Mouse (Mus musculus) adrenal gland, adult 10 weeks (tissue): ENCODE measurements around the gene Gm11562. TPM values are rescaled to one million over a fixed set of nuclear protein-coding genes. Genes with fewer than 3 reads are reported as not detected.

Experiments used
- polyA plus RNA-seq: library from polyadenylated mRNA; stranded (reverse); fragments of 350-450 nt; fragmentation: Illumina TruSeq; extraction: RNeasy Lipid Tissue Mini Kit (QIAGEN cat#74804); gene quantifications from one replicate; pipeline ENCODE4 v1.2.3, GENCODE M21; 2014; ENCODE audit warnings: low read depth, low replicate concordance

The Gm11562 gene
- polyA plus RNA-seq: not detected

DNA sequence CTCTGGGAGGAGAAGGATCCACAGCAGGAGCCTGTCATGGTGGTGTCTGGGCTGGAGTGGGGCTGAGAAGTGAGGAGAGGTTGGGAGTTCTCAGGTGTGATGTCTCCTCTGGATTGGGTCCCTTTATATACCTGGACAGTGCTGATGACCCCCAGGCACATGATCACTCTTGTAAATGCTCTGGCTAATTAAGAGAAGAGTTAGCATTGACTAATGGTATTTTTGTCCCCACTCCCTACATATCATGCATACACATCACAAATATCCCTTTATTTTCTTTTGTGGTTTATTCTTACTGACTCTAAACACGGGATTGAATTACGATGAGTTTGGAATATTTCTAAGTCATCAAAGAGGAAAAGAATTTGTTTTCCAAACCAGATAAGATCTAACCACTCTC is at the start of gene Gm11562:
TSS of gene Gm11562 (minus strand) at position 101 of the 400 bp plus-strand sequence.

DNA sequence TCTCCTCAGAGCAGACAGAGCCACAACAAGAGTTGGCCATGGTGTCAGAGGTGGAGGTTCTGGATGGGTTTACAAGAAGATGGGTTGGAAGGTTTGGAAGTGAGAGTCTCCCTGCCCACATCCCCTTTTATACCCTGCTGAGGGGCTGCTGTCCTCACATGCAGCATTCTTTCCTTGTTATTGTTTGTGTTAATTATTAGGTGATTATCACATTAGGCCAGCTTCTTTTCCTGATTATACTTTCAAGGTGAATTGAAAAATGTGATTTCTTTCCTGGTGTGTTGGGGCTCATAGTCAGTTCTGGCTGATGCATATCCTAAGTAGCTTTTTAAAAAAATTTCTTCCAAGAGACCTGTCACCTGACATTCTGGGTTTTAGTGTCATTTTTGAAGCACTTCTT is 45.6 kb upstream of the Gm11562 start, which contains the start of gene Krtap4-6:
TSS of gene Krtap4-6 (minus strand) at position 101 of the 400 bp plus-strand sequence.

DNA sequence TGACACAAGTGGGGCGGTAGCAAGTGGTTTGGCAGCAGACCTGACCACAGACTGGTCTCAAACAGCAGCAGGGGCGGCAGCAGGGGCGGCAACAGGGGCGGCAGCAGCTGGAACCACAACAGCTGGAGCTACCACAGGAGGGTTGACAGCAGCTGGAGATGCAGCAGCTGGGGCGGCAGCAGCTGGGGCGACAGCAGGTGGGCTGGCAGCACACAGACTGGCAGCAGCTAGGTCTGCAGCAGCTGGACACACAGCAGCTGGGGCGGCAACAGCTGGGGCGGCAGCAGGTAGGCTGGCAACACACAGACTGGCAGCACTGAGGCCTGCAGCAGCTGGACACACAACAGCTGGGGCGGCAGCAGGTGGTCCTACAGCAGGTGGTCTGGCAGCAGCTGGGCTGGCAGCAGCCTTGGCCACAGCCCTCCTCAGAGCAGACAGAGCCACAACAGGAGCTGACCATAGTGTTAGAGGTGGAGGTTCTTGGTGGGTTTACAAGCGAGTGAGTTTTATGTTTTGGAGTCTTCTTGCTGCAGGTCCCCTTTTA is 38.3 kb upstream of the Gm11562 start, which contains the start of gene Gm11563:
TSS of gene Gm11563 (minus strand) at position 494 of the 544 bp plus-strand sequence.

GRCm38 (mm10) chr11:99650136-99650535 is 29.9 kb upstream of the Gm11562 start, which contains the start of gene Gm11555:
Gm11555 (minus strand) TSS chr11:99650236.

GRCm38 (mm10) chr11:99643635-99644139 is 23.5 kb upstream of the Gm11562 start, which contains the start of gene Krtap4-7:
Krtap4-7 (minus strand) TSS chr11:99644089.

GRCm38 (mm10) chr11:99634653-99635134 is 14.5 kb upstream of the Gm11562 start, which contains the start of gene Krtap4-2:
Krtap4-2 (minus strand) TSS chr11:99635084.

DNA sequence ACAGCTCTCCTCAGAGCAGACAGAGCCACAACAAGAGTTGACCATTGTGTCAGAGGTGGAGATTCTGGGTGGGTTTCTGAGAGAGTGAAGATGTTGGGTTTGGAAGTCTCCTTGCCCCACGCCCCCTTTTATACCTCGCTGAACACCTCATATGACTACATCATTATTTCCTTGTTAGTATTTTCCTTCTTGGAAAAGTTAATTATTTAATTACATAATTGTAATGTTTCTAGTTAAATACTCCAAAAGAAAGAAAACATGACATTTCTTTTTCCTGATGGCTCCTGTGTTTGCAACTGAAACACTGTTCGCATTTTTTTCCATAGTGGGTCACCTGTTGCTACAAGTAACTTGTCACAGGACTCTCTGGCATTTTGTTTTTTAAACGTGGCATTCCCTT is 7.9 kb upstream of the Gm11562 start, which contains the start of gene Krtap4-1:
TSS of gene Krtap4-1 (minus strand) at position 101 of the 400 bp plus-strand sequence.

DNA sequence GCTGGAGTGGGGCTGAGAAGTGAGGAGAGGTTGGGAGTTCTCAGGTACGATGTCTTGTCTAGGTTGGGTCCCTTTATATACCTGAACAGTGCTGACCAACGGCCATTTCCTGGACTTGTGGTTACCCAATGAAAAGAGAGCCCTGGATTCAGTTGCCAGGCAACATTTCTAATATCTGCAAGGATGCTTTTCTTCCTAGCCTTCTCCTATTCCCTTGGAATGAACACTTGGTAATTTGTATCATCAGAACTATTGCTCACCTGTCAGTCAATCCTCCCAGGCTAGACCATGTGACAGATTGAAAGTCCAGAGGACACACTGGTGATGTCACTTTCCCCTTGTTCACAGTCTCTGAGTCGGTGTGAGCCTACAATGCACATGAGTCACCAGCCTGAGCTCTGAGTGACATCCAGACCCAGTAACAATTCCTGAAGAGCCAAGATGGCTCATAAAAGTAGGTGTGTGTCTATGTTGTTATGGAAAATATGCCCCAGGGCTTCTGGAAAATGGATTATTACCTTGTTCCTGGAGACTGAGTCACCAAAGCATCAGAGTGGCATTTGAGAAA is 5.4 kb downstream of the Gm11562 start, which contains the start of gene Krtap2-4:
TSS of gene Krtap2-4 (minus strand) at position 51 of the 568 bp plus-strand sequence.

DNA sequence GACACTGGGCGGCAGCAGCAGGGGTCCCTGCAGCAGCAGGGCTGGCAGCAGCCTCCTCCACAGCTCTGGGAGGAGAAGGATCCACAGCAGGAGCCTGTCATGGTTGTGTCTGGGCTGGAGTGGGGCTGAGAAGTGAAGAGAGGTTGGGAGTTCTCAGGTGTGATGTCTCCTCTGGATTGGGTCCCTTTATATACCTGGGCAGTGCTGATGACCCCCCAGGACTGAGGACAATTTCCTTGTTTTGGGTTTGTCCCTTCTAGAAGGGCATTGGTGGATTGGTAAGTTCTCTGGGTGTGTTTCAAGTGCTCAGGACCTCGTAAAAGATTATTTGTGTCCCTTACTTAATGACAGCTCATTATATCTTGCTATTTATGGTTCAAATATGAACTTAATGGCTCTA is 10.1 kb downstream of the Gm11562 start, which contains the start of gene Gm11937:
TSS of gene Gm11937 (minus strand) at position 101 of the 400 bp plus-strand sequence.

GRCm38 (mm10) chr11:99603208-99603607 is 17.0 kb downstream of the Gm11562 start, which contains the start of gene Gm11938:
Gm11938 (minus strand) TSS chr11:99603308.

GRCm38 (mm10) chr11:99597742-99598141 is 22.5 kb downstream of the Gm11562 start, which contains the start of gene Krtap9-3:
Krtap9-3 (minus strand) TSS chr11:99598105.

DNA sequence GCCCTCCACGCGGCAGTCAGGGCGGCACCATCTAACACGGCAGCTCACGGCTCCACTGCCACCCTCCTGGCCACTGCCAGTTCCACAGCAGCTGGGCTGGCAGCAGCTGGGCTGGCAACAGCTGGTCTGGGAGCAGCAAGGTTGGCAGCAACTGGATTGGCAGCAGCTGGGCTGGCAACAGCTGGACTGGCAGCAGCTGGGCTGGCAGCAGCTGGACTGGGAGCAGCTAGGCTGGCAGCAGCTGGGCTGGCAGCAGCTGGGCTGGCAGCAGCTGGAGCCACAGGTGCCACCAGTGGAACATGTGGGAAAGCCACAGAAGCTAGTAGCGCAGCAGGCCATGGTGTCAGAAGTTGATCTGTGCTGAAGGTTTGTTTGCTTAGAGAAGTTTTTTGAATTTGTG is 29.3 kb downstream of the Gm11562 start, which contains the start of gene Krtap1-3:
TSS of gene Krtap1-3 (minus strand) at position 359 of the 400 bp plus-strand sequence.

DNA sequence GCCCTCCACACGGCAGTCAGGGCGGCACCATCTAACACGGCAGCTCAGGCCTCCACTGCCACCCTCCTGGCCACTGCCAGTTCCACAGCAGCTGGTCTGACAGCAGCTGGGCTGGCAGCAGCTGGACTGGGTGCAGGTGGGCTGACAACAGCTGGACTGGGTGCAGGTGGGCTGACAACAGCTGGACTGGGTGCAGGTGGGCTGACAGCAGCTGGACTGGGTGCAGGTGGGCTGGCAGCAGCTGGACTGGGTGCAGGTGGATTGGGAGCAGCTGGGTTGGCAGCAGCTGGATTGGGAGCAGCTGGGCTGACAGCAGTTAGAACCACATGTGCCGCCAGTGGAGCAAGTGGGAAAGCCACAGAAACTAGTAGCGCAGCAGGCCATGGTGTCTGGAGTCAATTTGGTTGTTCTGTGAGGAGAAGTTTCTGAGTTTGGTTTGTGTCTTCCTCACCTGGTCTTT is 37.0 kb downstream of the Gm11562 start, which contains the start of gene Krtap1-4:
TSS of gene Krtap1-4 (minus strand) at position 410 of the 460 bp plus-strand sequence.

GRCm38 (mm10) chr11:99580636-99581035 is 39.6 kb downstream of the Gm11562 start, which contains the start of gene Krtap1-5:
Krtap1-5 (minus strand) TSS chr11:99581016.

Other genes with a start within 250 kb of the Gm11562 start
- not detected for gene Krt28, start 245.5 kb downstream of the Gm11562 start, polyA plus RNA-seq
- gene Krt10, start 231.1 kb downstream of the Gm11562 start, polyA plus RNA-seq: 14.8 TPM
- gene Krt12, start 198.2 kb downstream of the Gm11562 start, polyA plus RNA-seq: not detected
- gene Krt20, start 182.3 kb downstream of the Gm11562 start, polyA plus RNA-seq: not detected
- gene Krt23, start 127.3 kb downstream of the Gm11562 start, polyA plus RNA-seq: not detected
- not detected for gene Krt39, start 99.1 kb downstream of the Gm11562 start, polyA plus RNA-seq
- not detected for gene Krt40, start 77.3 kb downstream of the Gm11562 start, polyA plus RNA-seq
- gene Krtap3-3, start 69.6 kb downstream of the Gm11562 start, polyA plus RNA-seq: not detected
- gene Krtap3-2, start 63.6 kb downstream of the Gm11562 start, polyA plus RNA-seq: not detected
- not detected for gene Gm11939, start 61.0 kb downstream of the Gm11562 start, polyA plus RNA-seq
- gene Krtap3-1, start 53.8 kb downstream of the Gm11562 start, polyA plus RNA-seq: not detected
- gene Krtap1-5, start 39.4 kb downstream of the Gm11562 start, polyA plus RNA-seq: not detected
- not detected for gene Krtap1-4, start 36.8 kb downstream of the Gm11562 start, polyA plus RNA-seq
- gene Krtap1-3, start 29.1 kb downstream of the Gm11562 start, polyA plus RNA-seq: not detected
- gene Krtap9-3, start 22.3 kb downstream of the Gm11562 start, polyA plus RNA-seq: not detected
- not detected for gene Gm11938, start 17.1 kb downstream of the Gm11562 start, polyA plus RNA-seq
- gene Gm11937, start 10.2 kb downstream of the Gm11562 start, polyA plus RNA-seq: not detected
- gene Krtap2-4, start 5.6 kb downstream of the Gm11562 start, polyA plus RNA-seq: not detected
- not detected for gene Krtap4-1, start 7.8 kb upstream of the Gm11562 start, polyA plus RNA-seq
- gene Krtap4-2, start 14.6 kb upstream of the Gm11562 start, polyA plus RNA-seq: not detected
- gene Krtap4-7, start 23.7 kb upstream of the Gm11562 start, polyA plus RNA-seq: not detected
- not detected for gene Gm11555, start 29.8 kb upstream of the Gm11562 start, polyA plus RNA-seq
- not detected for gene Gm11563, start 38.5 kb upstream of the Gm11562 start, polyA plus RNA-seq
- gene Krtap4-6, start 45.5 kb upstream of the Gm11562 start, polyA plus RNA-seq: not detected
- gene Gm14190, start 70.3 kb upstream of the Gm11562 start, polyA plus RNA-seq: not detected
- gene Gm14180, start 113.9 kb upstream of the Gm11562 start, polyA plus RNA-seq: not detected
- gene Gm11595, start 152.5 kb upstream of the Gm11562 start, polyA plus RNA-seq: not detected
- gene Krtap4-8, start 160.3 kb upstream of the Gm11562 start, polyA plus RNA-seq: not detected
- gene Krtap4-9, start 164.8 kb upstream of the Gm11562 start, polyA plus RNA-seq: not detected
- not detected for gene Gm11596, start 173.0 kb upstream of the Gm11562 start, polyA plus RNA-seq
- gene Gm11569, start 178.5 kb upstream of the Gm11562 start, polyA plus RNA-seq: not detected
- not detected for gene Gm11554, start 184.0 kb upstream of the Gm11562 start, polyA plus RNA-seq
- not detected for gene Krtap4-13, start 189.5 kb upstream of the Gm11562 start, polyA plus RNA-seq
- not detected for gene Gm11564, start 195.2 kb upstream of the Gm11562 start, polyA plus RNA-seq
- gene 2300003K06Rik, start 217.6 kb upstream of the Gm11562 start, polyA plus RNA-seq: not detected
- gene Krtap4-16, start 231.2 kb upstream of the Gm11562 start, polyA plus RNA-seq: not detected
- gene Gm11568, start 237.5 kb upstream of the Gm11562 start, polyA plus RNA-seq: not detected
- gene Gm11559, start 244.0 kb upstream of the Gm11562 start, polyA plus RNA-seq: not detected